Mouse (Mus musculus) hindbrain, postnatal 0 days (tissue): Measurements from ENCODE around the gene Abcc12. TPM values are rescaled to one million over a fixed set of nuclear protein-coding genes. Genes with fewer than 3 reads are reported as not detected.

Source experiments
- ATAC-seq: fragments of 200-750 bp; cut with Nextera tagmentation; 2 replicates; pipeline ENCODE4 v1.8.0; 2017; ENCODE audit warnings: mild to moderate bottlenecking, moderate TSS enrichment, moderate library complexity
- DNase-seq: peaks from one replicate; pipeline ENCODE4 v3.0.0-alpha.2; 2015; ENCODE audit warnings: low spot score
- H3K27ac ChIP-seq: fragments of 300-500 bp; sonication (generic); 2 replicates; pipeline ENCODE4 v1.5.1; 2014; ENCODE audit warnings: mild to moderate bottlenecking
- H3K27me3 ChIP-seq: fragments of 300-500 bp; sonication (generic); 2 replicates; pipeline ENCODE4 v1.6.1; 2014; ENCODE audit warnings: low read length, mixed read lengths; ENCODE audit not compliant: insufficient read depth
- H3K36me3 ChIP-seq: fragments of 300-500 bp; sonication (generic); 2 replicates; pipeline ENCODE4 v1.6.1; 2014; ENCODE audit warnings: low read length, mixed read lengths; ENCODE audit not compliant: insufficient read depth
- H3K4me1 ChIP-seq: fragments of 300-500 bp; sonication (generic); 2 replicates; pipeline ENCODE4 v1.6.1; 2014; ENCODE audit warnings: antibody characterized with exemption, low read length, mixed read lengths; ENCODE audit not compliant: insufficient read depth
- H3K4me2 ChIP-seq: fragments of 300-500 bp; sonication (generic); 2 replicates; pipeline ENCODE4 v1.6.1; 2014; ENCODE audit warnings: low read depth, mild to moderate bottlenecking, low read length, moderate library complexity, mixed read lengths
- H3K4me3 ChIP-seq: fragments of 300-500 bp; sonication (generic); 2 replicates; pipeline ENCODE4 v1.5.1; 2014; ENCODE audit warnings: low read length
- H3K9ac ChIP-seq: fragments of 300-500 bp; sonication (generic); replicated peaks from 2 replicates; pipeline ENCODE4 v1.6.1; 2014; ENCODE audit warnings: mild to moderate bottlenecking, low read length, moderate library complexity, mixed read lengths
- H3K9me3 ChIP-seq: fragments of 300-500 bp; sonication (generic); 2 replicates; pipeline ENCODE4 v1.6.1; 2016; ENCODE audit warnings: low read length, mixed read lengths
- CTCF ChIP-seq: IDR thresholded peaks from 2 replicates; pipeline ENCODE4 v1.5.1; 2016; ENCODE audit warnings: antibody characterized with exemption, control low read depth, low read depth
- WGBS: fragments of 180-500 bp; shearing (Covaris S2); extraction: QIAGEN DNeasy Blood & Tissue Kit; methylation state at CpG from one replicate; pipeline ENCODE4 v1.1.7; 2014; 5-methylcytosine and 5-hydroxymethylcytosine counted together
- polyA plus RNA-seq: library from polyadenylated mRNA; unstranded; fragments of >200 nt; fragmentation: Nextera tagmentation; extraction: Ambion mirVana; gene quantifications from 2 replicates; pipeline ENCODE4 v1.2.1, GENCODE M21; 2015
- total RNA-seq: library from RNA; depleted of rRNA; stranded (reverse); fragments of >200 nt; gene quantifications from 2 replicates; pipeline ENCODE4 v1.2.3, GENCODE M21; 2014; rRNA removed

Abcc12 gene
- total RNA-seq (0.25 and 0.26 TPM in 2 replicates), polyA plus RNA-seq (0.19 and 0.21 TPM in 2 replicates)

GRCm38 (mm10) chr8:86580458-86580857 is at the start of gene Abcc12:
Gene Abcc12 (minus strand): TSS chr8:86580686.
- Histone ChIP-seq H3K27me3 (no peaks in the 10 kb centered on the region), H3K4me1 (peaks cover 6% of the 10 kb centered on the region; the same call in 1 of the 2 replicates), H3K9ac (no peak within 1 kb of the TSS), H3K27ac (no peak within 1 kb of the TSS), H3K36me3 (no peaks in the 10 kb centered on the region), H3K4me2 (no peak within 1 kb of the TSS), H3K4me3 (no peak within 1 kb of the TSS), H3K9me3 (no peaks in the 10 kb centered on the region)
- no peak for DNase-seq
- ATAC-seq = no peak
- TF ChIP-seq CTCF = no peak

GRCm38 (mm10) chr8:86630212-86630611 is 49.7 kb upstream of the Abcc12 start:
- 89% methylated on average over 5 of the region's 5 CpGs for WGBS
- DNase-seq = no peak
- ATAC-seq = no peak
- no peak overlapping the region for H3K9ac ChIP-seq
- no peaks in the 10 kb centered on the region for H3K27me3 ChIP-seq
- peaks cover 9% of the 10 kb centered on the region; the same call in 1 of the 2 replicates for H3K36me3 ChIP-seq
- no peak overlapping the region for H3K4me3 ChIP-seq
- H3K9me3 ChIP-seq = no peaks in the 10 kb centered on the region
- H3K27ac ChIP-seq = no peak overlapping the region
- no peak for TF ChIP-seq CTCF
- H3K4me2 ChIP-seq = no peak overlapping the region
- H3K4me1 ChIP-seq = 0 out of 2 replicates have a peak, but pooled peaks cover 3% of the 10 kb centered on the region

GRCm38 (mm10) chr8:86624915-86625314 is 44.4 kb upstream of the Abcc12 start:
- no peak overlapping the region for H3K27ac ChIP-seq
- H3K36me3 ChIP-seq = no peaks in the 10 kb centered on the region
- H3K4me1 ChIP-seq = 0 out of 2 replicates have a peak, but pooled peaks cover 3% of the 10 kb centered on the region
- peak overlapping the region; percentile 74 for H3K4me2 ChIP-seq
- H3K27me3 ChIP-seq = no peaks in the 10 kb centered on the region
- TF ChIP-seq CTCF = no peak
- ATAC-seq (no peak), DNase-seq (no peak)
- WGBS = 52% methylated on average over 7 of the region's 7 CpGs
- H3K9ac ChIP-seq = peak overlapping the region; percentile 67; the same call in 1 of the 2 replicates
- H3K4me3 ChIP-seq = peak overlapping the region; percentile 92
- H3K9me3 ChIP-seq = no peaks in the 10 kb centered on the region

GRCm38 (mm10) chr8:86623911-86624731 is 43.6 kb upstream of the Abcc12 start, which contains the start of gene Lonp2:
Gene Lonp2 (plus strand): TSS chr8:86624043.
- Histone ChIP-seq H3K4me3 (peak within 1 kb of the TSS; percentile 92), H3K36me3 (no peaks in the 10 kb centered on the region), H3K4me1 (0 out of 2 replicates have a peak, but pooled peaks cover 3% of the 10 kb centered on the region), H3K27ac (peak within 1 kb of the TSS; percentile 87), H3K9ac (peak within 1 kb of the TSS; percentile 68), H3K9me3 (no peaks in the 10 kb centered on the region), H3K4me2 (peak within 1 kb of the TSS; percentile 74), H3K27me3 (no peaks in the 10 kb centered on the region)
- no peak for TF ChIP-seq CTCF
- ATAC-seq (peak; percentile 100), DNase-seq (peak; percentile 98)
- WGBS = under 1% methylated on average over 55 of the region's 62 CpGs

- H3K4me3 ChIP-seq = peak overlapping the region; percentile 92
- no peaks in the 10 kb centered on the region for H3K27me3 ChIP-seq
- H3K36me3 ChIP-seq = no peaks in the 10 kb centered on the region
- no peaks in the 10 kb centered on the region for H3K9me3 ChIP-seq
- WGBS = under 1% methylated on average over 13 of the region's 14 CpGs
- peak overlapping the region; percentile 74 for H3K4me2 ChIP-seq
- TF ChIP-seq CTCF = no peak
- ATAC-seq (no peak), DNase-seq (no peak)
- H3K4me1 ChIP-seq = 0 out of 2 replicates have a peak, but pooled peaks cover 3% of the 10 kb centered on the region
- H3K9ac ChIP-seq = peak overlapping the region; percentile 68
- H3K27ac ChIP-seq = peak overlapping the region; percentile 87
These were observed 43.0 kb upstream of the Abcc12 start for GRCm38 (mm10) chr8:86623551-86623910.

GRCm38 (mm10) chr8:86617759-86618387 is 37.4 kb upstream of the Abcc12 start:
- TF ChIP-seq CTCF = no peak
- H3K36me3 ChIP-seq = no peaks in the 10 kb centered on the region
- H3K27ac ChIP-seq = no peak overlapping the region
- no peak for ATAC-seq
- H3K4me2 ChIP-seq = no peak overlapping the region
- H3K4me1 ChIP-seq = no peaks in the 10 kb centered on the region
- H3K27me3 ChIP-seq = no peaks in the 10 kb centered on the region
- H3K4me3 ChIP-seq = no peak overlapping the region
- no peak overlapping the region for H3K9ac ChIP-seq
- no peak for DNase-seq
- H3K9me3 ChIP-seq = no peaks in the 10 kb centered on the region
- WGBS = 72% methylated on average over 7 of the region's 7 CpGs
